Mouse (Mus musculus): ENCODE measurements at regions not wholly inside any gene's neighbourhood (a gene's known extent, or its start where the extent isn't known, plus 50 kb on each side); places are given as distances from the start of the nearest gene placed in this dataset.
"Not testable (repeated sequence)": the region's sequence is repeated elsewhere in the genome, so short reads cannot be mapped to it uniquely, and the experiment has no call there.

GRCm38 (mm10) chr13:7007091-7007490 lies 358.5 kb upstream of the Pfkp start:
- Histone ChIP-seq H3K36me3 (ENCODE audit: control insufficient read depth, insufficient read depth, low read length) (no peaks in the 10 kb centered on the region), H3K4me2 (ENCODE audit: low read depth, severe bottlenecking) (no peak overlapping the region), H3K4me3 (ENCODE audit: low read depth, low read length) (no peak overlapping the region), H3K4me1 (ENCODE audit: control insufficient read depth, insufficient read depth, low read length) (no peaks in the 10 kb centered on the region), H3K9ac (ENCODE audit: low read length) (no peak overlapping the region), H3K27ac (replicated peaks; ENCODE audit: low read depth, low read length) (no peak overlapping the region), H3K27me3 (ENCODE audit: control insufficient read depth, insufficient read depth, low read length) (no peaks in the 10 kb centered on the region), H3K9me3 (ENCODE audit: control insufficient read depth, low read length) (no peaks in the 10 kb centered on the region)
- WGBS = 78% methylated on average over 1 of the region's 1 CpGs
- ATAC-seq (ENCODE audit: insufficient number of reproducible peaks, low FRiP score, low TSS enrichment, low read depth) (no peak), DNase-seq (ENCODE audit: low spot score) (no peak)

DNA sequence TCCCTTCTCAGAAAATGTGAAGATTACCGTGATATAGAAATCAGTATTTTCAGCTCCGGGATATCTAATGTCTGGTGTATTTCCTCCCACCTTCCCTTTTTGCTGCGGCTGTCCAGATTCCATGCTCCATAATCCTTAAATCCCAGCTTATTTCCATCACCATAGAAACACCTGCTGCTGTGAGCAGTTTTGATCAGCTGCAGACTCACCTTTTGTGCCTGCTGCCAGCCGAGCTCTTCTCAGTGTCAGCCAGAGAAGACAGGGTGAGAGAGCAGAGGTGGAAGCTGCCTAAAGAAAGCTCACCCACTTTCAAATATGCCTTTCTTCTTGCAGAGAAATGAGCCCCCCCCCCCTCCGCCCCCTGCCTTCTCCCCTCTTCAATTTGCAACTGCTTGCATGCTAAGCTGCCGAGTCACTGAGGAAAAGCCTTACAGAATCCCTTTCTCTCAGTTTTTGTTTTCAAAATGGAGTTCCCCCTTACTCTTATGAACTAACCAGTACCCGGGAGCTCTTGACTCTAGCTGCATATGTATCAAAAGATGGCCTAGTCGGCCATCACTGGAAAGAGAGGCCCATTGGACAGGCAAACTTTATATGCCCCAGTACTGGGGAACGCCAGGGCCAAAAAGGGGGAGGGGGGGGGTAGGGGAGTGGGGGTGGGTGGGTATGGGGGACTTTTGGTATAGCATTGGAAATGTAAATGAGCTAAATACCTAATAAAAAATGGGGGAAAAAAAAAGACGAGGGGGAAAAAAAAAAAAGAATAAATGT lies 350.1 kb upstream of the Pfkp start:
- H3K36me3 ChIP-seq (ENCODE audit: control insufficient read depth, insufficient read depth, low read length); H3K27me3 ChIP-seq (ENCODE audit: control insufficient read depth, insufficient read depth, low read length); DNase-seq (ENCODE audit: low spot score); H3K9ac ChIP-seq (ENCODE audit: low read length); ATAC-seq (ENCODE audit: insufficient number of reproducible peaks, low FRiP score, low TSS enrichment, low read depth); H3K4me1 ChIP-seq (ENCODE audit: control insufficient read depth, insufficient read depth, low read length); H3K27ac ChIP-seq (replicated peaks; ENCODE audit: low read depth, low read length); H3K4me3 ChIP-seq (ENCODE audit: low read depth, low read length); H3K4me2 ChIP-seq (ENCODE audit: low read depth, severe bottlenecking); H3K9me3 ChIP-seq (ENCODE audit: control insufficient read depth, low read length): not testable (repeated sequence)
- 68% methylated on average over 9 of the region's 10 CpGs for WGBS

DNA sequence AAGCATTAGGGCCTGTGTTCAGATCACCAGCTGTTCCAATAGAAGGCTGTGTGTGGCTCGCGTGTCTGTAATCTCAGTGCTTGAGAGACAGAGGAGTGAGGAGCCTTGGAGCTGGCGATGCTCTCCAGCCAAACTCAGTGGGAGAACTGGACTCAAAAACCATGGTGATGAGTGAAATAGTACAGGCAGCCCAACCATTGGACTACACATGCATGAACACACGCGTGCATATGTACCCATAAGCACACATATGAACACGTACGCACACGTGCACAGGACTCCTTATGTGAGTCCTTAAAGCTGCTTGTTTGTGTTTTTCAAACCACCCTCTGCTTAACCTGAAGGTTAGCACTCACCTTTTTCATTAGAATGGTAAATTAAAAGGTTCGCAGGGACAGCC lies 349.5 kb upstream of the Pfkp start:
- Histone ChIP-seq H3K9me3 (ENCODE audit: control insufficient read depth, low read length) (no peaks in the 10 kb centered on the region), H3K27me3 (ENCODE audit: control insufficient read depth, insufficient read depth, low read length) (no peaks in the 10 kb centered on the region), H3K36me3 (ENCODE audit: control insufficient read depth, insufficient read depth, low read length) (no peaks in the 10 kb centered on the region), H3K9ac (ENCODE audit: low read length) (no peak overlapping the region), H3K27ac (replicated peaks; ENCODE audit: low read depth, low read length) (no peak overlapping the region), H3K4me1 (ENCODE audit: control insufficient read depth, insufficient read depth, low read length) (no peaks in the 10 kb centered on the region), H3K4me2 (ENCODE audit: low read depth, severe bottlenecking) (no peak overlapping the region), H3K4me3 (ENCODE audit: low read depth, low read length) (no peak overlapping the region)
- ATAC-seq (ENCODE audit: insufficient number of reproducible peaks, low FRiP score, low TSS enrichment, low read depth) = no peak
- no peak for DNase-seq (ENCODE audit: low spot score)
- 86% methylated on average over 9 of the region's 9 CpGs for WGBS

- no peaks in the 10 kb centered on the region for H3K9me3 ChIP-seq (ENCODE audit: control insufficient read depth, low read length)
- WGBS = 67% methylated on average over 12 of the region's 12 CpGs
- H3K4me3 ChIP-seq (ENCODE audit: low read depth, low read length) = no peak overlapping the region
- ATAC-seq (ENCODE audit: insufficient number of reproducible peaks, low FRiP score, low TSS enrichment, low read depth) (no peak), DNase-seq (ENCODE audit: low spot score) (no peak)
- no peak overlapping the region for H3K4me2 ChIP-seq (ENCODE audit: low read depth, severe bottlenecking)
- H3K27me3 ChIP-seq (ENCODE audit: control insufficient read depth, insufficient read depth, low read length) = no peaks in the 10 kb centered on the region
- no peak overlapping the region for H3K9ac ChIP-seq (ENCODE audit: low read length)
- no peaks in the 10 kb centered on the region for H3K4me1 ChIP-seq (ENCODE audit: control insufficient read depth, insufficient read depth, low read length)
- no peaks in the 10 kb centered on the region for H3K36me3 ChIP-seq (ENCODE audit: control insufficient read depth, insufficient read depth, low read length)
- no peak overlapping the region for H3K27ac ChIP-seq (replicated peaks; ENCODE audit: low read depth, low read length)
These were observed 343.9 kb upstream of the Pfkp start for GRCm38 (mm10) chr13:6992323-6992994.

DNA sequence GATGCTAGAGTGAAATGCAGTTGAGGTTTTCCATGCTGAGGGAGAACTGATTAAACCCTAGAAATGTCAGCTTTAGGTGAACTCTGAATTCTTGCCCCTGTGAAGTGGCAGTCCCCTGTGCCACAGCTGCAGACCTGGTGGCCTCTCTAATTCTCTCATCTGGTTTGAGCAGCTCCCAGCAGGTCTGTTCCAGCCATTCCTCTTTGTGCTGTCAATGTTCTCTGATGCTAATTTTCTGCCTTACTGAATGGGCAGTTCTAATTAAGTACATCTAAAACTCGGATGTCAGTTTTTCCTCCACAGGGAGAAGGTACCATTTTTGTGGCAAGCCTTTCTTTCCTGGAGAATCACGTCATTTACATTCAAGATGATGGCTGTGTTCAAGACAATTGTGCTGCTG lies 343.1 kb upstream of the Pfkp start:
- Histone ChIP-seq H3K27me3 (ENCODE audit: control insufficient read depth, insufficient read depth, low read length) (no peaks in the 10 kb centered on the region), H3K4me1 (ENCODE audit: control insufficient read depth, insufficient read depth, low read length) (no peaks in the 10 kb centered on the region), H3K27ac (replicated peaks; ENCODE audit: low read depth, low read length) (no peak overlapping the region), H3K4me3 (ENCODE audit: low read depth, low read length) (no peak overlapping the region), H3K36me3 (ENCODE audit: control insufficient read depth, insufficient read depth, low read length) (no peaks in the 10 kb centered on the region), H3K4me2 (ENCODE audit: low read depth, severe bottlenecking) (no peak overlapping the region), H3K9me3 (ENCODE audit: control insufficient read depth, low read length) (no peaks in the 10 kb centered on the region), H3K9ac (ENCODE audit: low read length) (no peak overlapping the region)
- WGBS = 55% methylated on average over 2 of the region's 2 CpGs
- ATAC-seq (ENCODE audit: insufficient number of reproducible peaks, low FRiP score, low TSS enrichment, low read depth) (no peak), DNase-seq (ENCODE audit: low spot score) (no peak)

GRCm38 (mm10) chr13:6985012-6985996 lies 336.7 kb upstream of the Pfkp start:
- Histone ChIP-seq H3K36me3 (ENCODE audit: control insufficient read depth, insufficient read depth, low read length) (no peaks in the 10 kb centered on the region), H3K27me3 (ENCODE audit: control insufficient read depth, insufficient read depth, low read length) (no peaks in the 10 kb centered on the region), H3K27ac (replicated peaks; ENCODE audit: low read depth, low read length) (no peak overlapping the region), H3K4me1 (ENCODE audit: control insufficient read depth, insufficient read depth, low read length) (no peaks in the 10 kb centered on the region), H3K9me3 (ENCODE audit: control insufficient read depth, low read length) (no peaks in the 10 kb centered on the region), H3K4me2 (ENCODE audit: low read depth, severe bottlenecking) (no peak overlapping the region), H3K9ac (ENCODE audit: low read length) (no peak overlapping the region), H3K4me3 (ENCODE audit: low read depth, low read length) (no peak overlapping the region)
- 74% methylated on average over 23 of the region's 23 CpGs for WGBS
- DNase-seq (ENCODE audit: low spot score) = no peak
- no peak for ATAC-seq (ENCODE audit: insufficient number of reproducible peaks, low FRiP score, low TSS enrichment, low read depth)

- H3K36me3 ChIP-seq (ENCODE audit: control insufficient read depth, insufficient read depth, low read length) = no peaks in the 10 kb centered on the region
- H3K4me1 ChIP-seq (ENCODE audit: control insufficient read depth, insufficient read depth, low read length) = no peaks in the 10 kb centered on the region
- H3K27me3 ChIP-seq (ENCODE audit: control insufficient read depth, insufficient read depth, low read length) = no peaks in the 10 kb centered on the region
- no peak overlapping the region for H3K9ac ChIP-seq (ENCODE audit: low read length)
- H3K4me3 ChIP-seq (ENCODE audit: low read depth, low read length) = no peak overlapping the region
- no peaks in the 10 kb centered on the region for H3K9me3 ChIP-seq (ENCODE audit: control insufficient read depth, low read length)
- H3K27ac ChIP-seq (replicated peaks; ENCODE audit: low read depth, low read length) = no peak overlapping the region
- WGBS = 81% methylated on average over 3 of the region's 3 CpGs
- DNase-seq (ENCODE audit: low spot score) = no peak
- H3K4me2 ChIP-seq (ENCODE audit: low read depth, severe bottlenecking) = no peak overlapping the region
- ATAC-seq (ENCODE audit: insufficient number of reproducible peaks, low FRiP score, low TSS enrichment, low read depth) = no peak
These were observed 307.1 kb upstream of the Pfkp start for GRCm38 (mm10) chr13:6955713-6956112.

GRCm38 (mm10) chr13:6924136-6924535 lies 275.6 kb upstream of the Pfkp start:
- H3K9me3 ChIP-seq (ENCODE audit: control insufficient read depth, low read length) = no peaks in the 10 kb centered on the region
- no peak overlapping the region for H3K4me2 ChIP-seq (ENCODE audit: low read depth, severe bottlenecking)
- no peaks in the 10 kb centered on the region for H3K36me3 ChIP-seq (ENCODE audit: control insufficient read depth, insufficient read depth, low read length)
- ATAC-seq (ENCODE audit: insufficient number of reproducible peaks, low FRiP score, low TSS enrichment, low read depth) = no peak
- no peaks in the 10 kb centered on the region for H3K27me3 ChIP-seq (ENCODE audit: control insufficient read depth, insufficient read depth, low read length)
- no peaks in the 10 kb centered on the region for H3K4me1 ChIP-seq (ENCODE audit: control insufficient read depth, insufficient read depth, low read length)
- H3K27ac ChIP-seq (replicated peaks; ENCODE audit: low read depth, low read length) = no peak overlapping the region
- DNase-seq (ENCODE audit: low spot score) = no peak
- H3K9ac ChIP-seq (ENCODE audit: low read length) = no peak overlapping the region
- H3K4me3 ChIP-seq (ENCODE audit: low read depth, low read length) = no peak overlapping the region

Measured in limb, embryonic 11.5 days (tissue).